Mouse (Mus musculus) embryonic fibroblast, embryonic 13.5 days (primary cell): Measurements from ENCODE around the gene Serp2.

Experiments
- CTCF ChIP-seq: IDR thresholded peaks from 2 replicates; pipeline ENCODE4 v1.5.1; 2011; ENCODE audit warnings: mild to moderate bottlenecking, control low read depth, low read length, moderate library complexity, borderline replicate concordance; ENCODE audit not compliant: insufficient read depth
- POLR2A ChIP-seq: IDR thresholded peaks from 2 replicates; pipeline ENCODE4 v1.6.1; 2011; ENCODE audit warnings: low read depth, mild to moderate bottlenecking, control low read depth, low read length, moderate library complexity

- TF ChIP-seq CTCF: no peak
- no peak for TF ChIP-seq POLR2A
These were observed 38.6 kb upstream of the Serp2 start for GRCm38 (mm10) chr14:76595048-76595859.
